Mouse (Mus musculus): ENCODE measurements around the gene Tcp10b.

- TF ChIP-seq GATA1 (IDR thresholded peaks at IDR 0.05; ENCODE audit: low read length) (no peak), TAL1 (IDR thresholded peaks at IDR 0.05; ENCODE audit: low read length) (no peak)
These were observed 47.6 kb upstream of the Tcp10b start for GRCm38 (mm10) chr17:13013316-13013715.

Data from erythroblast, embryonic 14.5 days (primary cell).